Mouse (Mus musculus) myocyte (in vitro differentiated cells): ENCODE data around the gene Gm10024. TPM values are rescaled to one million over a fixed set of nuclear protein-coding genes. Genes with fewer than 3 reads are reported as not detected.

Source experiments
- H3K27me3 ChIP-seq: one replicate; pipeline ENCODE4 v1.6.1; 2011; ENCODE audit not compliant: control insufficient read depth, insufficient read depth, insufficient read length
- H3K36me3 ChIP-seq: one replicate; pipeline ENCODE4 v1.6.1; 2011; ENCODE audit not compliant: control insufficient read depth, insufficient read depth
- H3K4me2 ChIP-seq: one replicate; pipeline ENCODE4 v1.6.1; 2011; ENCODE audit warnings: low read depth, control low read depth
- H3K4me3 ChIP-seq: one replicate; pipeline ENCODE4 v1.5.1; 2011; ENCODE audit warnings: mild to moderate bottlenecking, control low read depth, moderate library complexity
- H3K79me2 ChIP-seq: one replicate; pipeline ENCODE4 v1.6.1; 2011; ENCODE audit not compliant: control insufficient read depth, insufficient read depth
- H3ac ChIP-seq: one replicate; pipeline ENCODE4 v1.6.1; 2011; ENCODE audit not compliant: control insufficient read depth, insufficient read length
- CEBPB ChIP-seq: IDR thresholded peaks from 2 replicates; pipeline ENCODE4 v1.6.1; 2011; ENCODE audit warnings: mild to moderate bottlenecking, moderate library complexity; ENCODE audit not compliant: poor library complexity, insufficient read depth, severe bottlenecking
- E2F4 ChIP-seq: IDR thresholded peaks from one replicate; pipeline ENCODE4 v1.6.1; 2011; ENCODE audit warnings: mild to moderate bottlenecking, control low read depth, moderate library complexity; ENCODE audit not compliant: insufficient read depth
- MAX ChIP-seq: IDR thresholded peaks from one replicate; pipeline ENCODE4 v1.6.1; 2011; ENCODE audit warnings: low read depth, mild to moderate bottlenecking, control low read depth
- MYOD1 ChIP-seq, 3 experiments: IDR thresholded peaks; one replicate each; pipeline ENCODE4 v1.6.1; 2011; ENCODE audit warnings: control low read depth in 2 of 3, low read depth in 2 of 3, mild to moderate bottlenecking in 2 of 3, moderate library complexity in 1 of 3; ENCODE audit not compliant: insufficient read length in 2 of 3, control insufficient read depth in 1 of 3
- MYOG ChIP-seq, 3 experiments: IDR thresholded peaks; one replicate each; pipeline ENCODE4 v1.6.1; 2011; ENCODE audit warnings: control low read depth in 2 of 3, low read depth in 2 of 3, mild to moderate bottlenecking in 2 of 3; ENCODE audit not compliant: insufficient read length in 2 of 3, control insufficient read depth in 1 of 3, insufficient read depth in 1 of 3
- POLR2A ChIP-seq: IDR thresholded peaks from one replicate; pipeline ENCODE4 v1.6.1; 2011; ENCODE audit warnings: low read depth, mild to moderate bottlenecking, control low read depth, moderate library complexity; ENCODE audit not compliant: insufficient read length
- POLR2AphosphoS2 ChIP-seq: IDR thresholded peaks from one replicate; pipeline ENCODE4 v1.6.1; 2011; ENCODE audit warnings: low read depth, control low read depth; ENCODE audit not compliant: insufficient read length
- REST ChIP-seq: IDR thresholded peaks from one replicate; pipeline ENCODE4 v1.6.1; 2011; ENCODE audit warnings: mild to moderate bottlenecking, control low read depth, moderate library complexity; ENCODE audit not compliant: insufficient read depth, insufficient read length
- SRF ChIP-seq: IDR thresholded peaks from one replicate; pipeline ENCODE4 v1.6.1; 2011; ENCODE audit warnings: low read depth; ENCODE audit not compliant: control insufficient read depth, insufficient read length
- TCF12 ChIP-seq: IDR thresholded peaks from one replicate; pipeline ENCODE4 v1.6.1; 2011; ENCODE audit warnings: mild to moderate bottlenecking, control low read depth; ENCODE audit not compliant: poor library complexity, insufficient read depth, severe bottlenecking
- TCF3 ChIP-seq: IDR thresholded peaks from one replicate; pipeline ENCODE4 v1.6.1; 2011; ENCODE audit warnings: low read depth, control low read depth; ENCODE audit not compliant: insufficient read length
- USF1 ChIP-seq: IDR thresholded peaks from one replicate; pipeline ENCODE4 v1.6.1; 2011; ENCODE audit warnings: low read depth, mild to moderate bottlenecking, control low read depth, moderate library complexity
- polyA plus RNA-seq: library from polyadenylated mRNA; unstranded; fragments of >200 nt; fragmentation: generic; extraction: Trizol; gene quantifications from one replicate; pipeline ENCODE4 v1.2.1, GENCODE M21; 2012; ENCODE audit warnings: missing spikeins

The Gm10024 gene
- polyA plus RNA-seq, 1 experiment: not detected

- no peak overlapping the region for H3ac ChIP-seq
- TF ChIP-seq TCF12 (no peak), CEBPB (no peak), REST (no peak), POLR2A (no peak), POLR2AphosphoS2 (no peak)
- H3K4me2 ChIP-seq: no peak overlapping the region
- H3K4me3 ChIP-seq: no peak overlapping the region
- no peaks in the 10 kb centered on the region for H3K79me2 ChIP-seq
- H3K36me3 ChIP-seq: no peaks in the 10 kb centered on the region
- peaks cover 19% of the 10 kb centered on the region for H3K27me3 ChIP-seq
These were observed 39.7 kb upstream of the Gm10024 start for GRCm38 (mm10) chr10:77671519-77671918.

GRCm38 (mm10) chr10:77673765-77674164, 37.5 kb upstream of the Gm10024 start:
- H3K27me3 ChIP-seq: peaks cover 41% of the 10 kb centered on the region

GRCm38 (mm10) chr10:77677562-77677961, 33.7 kb upstream of the Gm10024 start:
- H3K27me3 ChIP-seq: peaks cover 69% of the 10 kb centered on the region
- no peak overlapping the region for H3K4me3 ChIP-seq
- no peak for TF ChIP-seq POLR2A
- no peak for TF ChIP-seq MAX
- no peak for TF ChIP-seq MYOD1 (IDR thresholded peaks at IDR 0.05; ENCODE audit: control insufficient read depth in 1 of 3, insufficient read length in 2 of 3, low read depth in 2 of 3)
- TF ChIP-seq SRF: no peak
- no peak for TF ChIP-seq TCF3
- no peak for TF ChIP-seq MYOG (IDR thresholded peaks at IDR 0.05; ENCODE audit: control insufficient read depth in 1 of 3, insufficient read depth in 1 of 3, insufficient read length in 2 of 3, low read depth in 2 of 3)
- TF ChIP-seq TCF12: no peak
- no peak for TF ChIP-seq CEBPB
- no peak for TF ChIP-seq E2F4
- no peak for TF ChIP-seq USF1
- TF ChIP-seq REST: no peak
- TF ChIP-seq POLR2AphosphoS2: no peak

More at GRCm38 (mm10) chr10:77673765-77674164, 37.5 kb upstream of the Gm10024 start:
- no peak overlapping the region for H3K4me2 ChIP-seq
- H3K79me2 ChIP-seq: no peaks in the 10 kb centered on the region
- H3K4me3 ChIP-seq: no peak overlapping the region
- H3ac ChIP-seq: no peak overlapping the region
- no peak for TF ChIP-seq E2F4
- no peak for TF ChIP-seq MAX
- TF ChIP-seq TCF3: no peak
- TF ChIP-seq SRF: no peak
- no peak for TF ChIP-seq REST
- TF ChIP-seq USF1: no peak
- TF ChIP-seq CEBPB: no peak
- TF ChIP-seq TCF12: no peak
- TF ChIP-seq MYOD1 (IDR thresholded peaks at IDR 0.05; ENCODE audit: control insufficient read depth in 1 of 3, insufficient read length in 2 of 3, low read depth in 2 of 3): no peak
- TF ChIP-seq POLR2A: no peak
- TF ChIP-seq MYOG (IDR thresholded peaks at IDR 0.05; ENCODE audit: control insufficient read depth in 1 of 3, insufficient read depth in 1 of 3, insufficient read length in 2 of 3, low read depth in 2 of 3): no peak
- no peak for TF ChIP-seq POLR2AphosphoS2
- no peaks in the 10 kb centered on the region for H3K36me3 ChIP-seq

DNA sequence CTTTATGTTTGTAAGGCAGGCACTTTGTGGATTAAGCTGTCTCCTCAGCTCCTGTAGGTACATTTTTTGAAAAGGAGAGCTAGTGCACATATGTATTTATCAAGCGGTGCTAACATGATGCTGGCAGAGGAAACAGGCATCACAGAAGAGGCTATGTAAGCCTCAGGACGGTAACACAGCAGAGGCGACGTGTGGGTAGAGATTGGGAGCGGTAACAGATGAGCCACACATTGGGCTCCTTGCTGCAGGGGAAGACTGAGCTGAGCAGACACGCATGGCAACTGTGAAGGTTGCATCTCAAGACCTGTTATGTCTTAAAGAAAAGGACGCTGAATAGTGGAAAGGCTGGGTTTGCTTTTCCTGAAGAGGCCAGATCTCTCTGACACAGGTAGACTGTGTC, 28.3 kb upstream of the Gm10024 start:
- Histone ChIP-seq H3ac (no peak overlapping the region), H3K4me3 (no peak overlapping the region), H3K36me3 (no peaks in the 10 kb centered on the region), H3K4me2 (no peak overlapping the region), H3K27me3 (peaks cover 71% of the 10 kb centered on the region), H3K79me2 (no peaks in the 10 kb centered on the region)
- no peak for TF ChIP-seq TCF3
- TF ChIP-seq MYOG (IDR thresholded peaks at IDR 0.05; ENCODE audit: control insufficient read depth in 1 of 3, insufficient read depth in 1 of 3, insufficient read length in 2 of 3, low read depth in 2 of 3): no peak
- TF ChIP-seq MYOD1 (IDR thresholded peaks at IDR 0.05; ENCODE audit: control insufficient read depth in 1 of 3, insufficient read length in 2 of 3, low read depth in 2 of 3): no peak
- TF ChIP-seq E2F4: no peak
- TF ChIP-seq USF1: no peak
- no peak for TF ChIP-seq CEBPB
- TF ChIP-seq POLR2AphosphoS2: no peak
- no peak for TF ChIP-seq TCF12
- no peak for TF ChIP-seq POLR2A

More at GRCm38 (mm10) chr10:77677562-77677961, 33.7 kb upstream of the Gm10024 start:
- no peaks in the 10 kb centered on the region for H3K79me2 ChIP-seq
- no peak overlapping the region for H3K4me2 ChIP-seq
- no peak overlapping the region for H3ac ChIP-seq
- H3K36me3 ChIP-seq: no peaks in the 10 kb centered on the region

DNA sequence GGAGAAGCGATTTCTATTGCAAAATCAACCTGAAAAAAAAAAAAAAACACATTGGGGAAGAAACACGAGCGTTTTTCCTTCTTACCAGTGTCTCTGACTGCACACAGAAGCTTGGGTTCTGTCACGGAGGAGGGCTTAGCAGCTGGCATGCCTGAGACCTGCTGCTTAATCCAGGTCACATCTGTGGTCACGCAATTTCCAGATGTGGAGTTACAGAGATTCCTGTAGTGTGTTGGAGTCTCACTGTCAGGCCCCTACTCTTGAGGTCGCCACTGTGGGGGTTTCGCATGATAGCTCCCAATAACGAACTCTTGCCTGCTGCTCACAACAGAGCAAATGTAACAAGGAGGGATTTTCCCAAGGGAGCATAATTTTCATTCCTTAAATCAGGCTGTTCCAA, 27.1 kb upstream of the Gm10024 start:
- H3K27me3 ChIP-seq: peaks cover 69% of the 10 kb centered on the region
- no peak overlapping the region for H3K4me2 ChIP-seq
- no peaks in the 10 kb centered on the region for H3K79me2 ChIP-seq
- H3K4me3 ChIP-seq: no peak overlapping the region
- H3K36me3 ChIP-seq: no peaks in the 10 kb centered on the region
- TF ChIP-seq POLR2AphosphoS2 (no peak), TCF12 (no peak), MAX (no peak), MYOD1 (IDR thresholded peaks at IDR 0.05; ENCODE audit: control insufficient read depth in 1 of 3, insufficient read length in 2 of 3, low read depth in 2 of 3) (no peak), USF1 (no peak), POLR2A (no peak), CEBPB (no peak), MYOG (IDR thresholded peaks at IDR 0.05; ENCODE audit: control insufficient read depth in 1 of 3, insufficient read depth in 1 of 3, insufficient read length in 2 of 3, low read depth in 2 of 3) (no peak), SRF (no peak)
- no peak overlapping the region for H3ac ChIP-seq
